Comparison of ENCODE assay signal across 8 mouse cellular contexts in genomic region chr2:26628792-26629437, GRCm38 (mm10). TPM values are rescaled to one million over a fixed set of nuclear protein-coding genes. Genes with fewer than 3 reads are reported as not detected.
DNase-seq lines count a peak whose midpoint lies in the region; ATAC-seq lines count a peak whose summit lies in the region.
"Had no signal": no experiment of that assay in that cellular context is flagged by ENCODE, and none has a peak within 500 bp of the region (broad histone marks: within the 10 kb centered on the region; RNA-seq: fewer than 3 reads in every experiment).

No protein-coding gene starts in this region.

- 0 out of 2 replicates have a peak, but pooled peaks cover 3% of the 10 kb centered on the region for H3K36me3 ChIP-seq in embryonic facial prominence, embryonic 12.5 days
- H3K36me3 ChIP-seq in intestine, embryonic 15.5 days = no peaks in the 10 kb centered on the region

- H3K4me2 ChIP-seq in embryonic facial prominence, embryonic 12.5 days (replicated peaks) = peak overlapping the region; percentile 71
- H3K4me2 ChIP-seq in intestine, embryonic 15.5 days (replicated peaks) = peak overlapping the region; percentile 98

- H3K4me1 ChIP-seq in embryonic facial prominence, embryonic 12.5 days = peaks cover 19% of the 10 kb centered on the region
- peaks cover 30% of the 10 kb centered on the region for H3K4me1 ChIP-seq in intestine, embryonic 15.5 days (replicated peaks)

- H3K27me3 ChIP-seq in embryonic facial prominence, embryonic 12.5 days = no peaks in the 10 kb centered on the region
- H3K27me3 ChIP-seq in intestine, embryonic 15.5 days (replicated peaks) = no peaks in the 10 kb centered on the region

- H3K4me3 ChIP-seq in embryonic facial prominence, embryonic 12.5 days = peak overlapping the region; percentile 80
- H3K4me3 ChIP-seq in intestine, embryonic 15.5 days (replicated peaks) = peak overlapping the region; percentile 72

- H3K27ac ChIP-seq in embryonic facial prominence, embryonic 12.5 days = peak overlapping the region; percentile 58; the same call in 1 of the 2 replicates
- H3K27ac ChIP-seq in intestine, embryonic 15.5 days = peak overlapping the region; percentile 18; the same call in 1 of the 2 replicates

- ATAC-seq in embryonic facial prominence, embryonic 12.5 days (ENCODE audit: insufficient number of reproducible peaks, insufficient read depth, low FRiP score, low TSS enrichment) = no peak
- peak; percentile 34 for ATAC-seq in intestine, embryonic 15.5 days

- WGBS in embryonic facial prominence, embryonic 12.5 days = 20% methylated on average over 5 of the region's 5 CpGs
- WGBS in intestine, embryonic 15.5 days = 25% methylated on average over 5 of the region's 5 CpGs

- H3K9me3 ChIP-seq in embryonic facial prominence, embryonic 12.5 days = no peaks in the 10 kb centered on the region
- H3K9me3 ChIP-seq in intestine, embryonic 15.5 days = no peaks in the 10 kb centered on the region

- peak overlapping the region; percentile 94 for H3K9ac ChIP-seq in embryonic facial prominence, embryonic 12.5 days
- peak overlapping the region; percentile 81 for H3K9ac ChIP-seq in intestine, embryonic 15.5 days

- DNase-seq in right cerebral cortex, postnatal 25 days = peak; percentile 10
- DNase-seq in right cerebral cortex, postnatal 14 days = no peak
- DNase-seq in neural tube, embryonic 10.5 days (ENCODE audit: extremely low spot score, low spot score) = peak; percentile 60
- DNase-seq in thymus, postnatal 25 days = no peak
- no peak for DNase-seq in left cerebral cortex, adult 8-10 months (ENCODE audit: low spot score in 2 of 2)

RNA-seq across cellular contexts. Expression of gene Fam69b, which starts 0.7 kb away (rescaled TPM):
- 66.0 and 75.2 TPM in 2 replicates for polyA plus RNA-seq in embryonic facial prominence, embryonic 12.5 days (2016; fragmentation: Nextera tagmentation; extraction: Ambion mirVana)
- polyA plus RNA-seq in intestine, embryonic 15.5 days (2015; fragmentation: Nextera tagmentation; extraction: Ambion mirVana) = 31.1 and 32.6 TPM in 2 replicates
- total RNA-seq in left cerebral cortex, adult 8-10 months (2022) = 10 to 100 TPM; 69.1 to 74.8 (median 73.2) TPM

RNA-seq across cellular contexts. Expression of gene Agpat2, which starts 24.7 kb away (rescaled TPM):
- 17.0 and 17.8 TPM in 2 replicates for polyA plus RNA-seq in embryonic facial prominence, embryonic 12.5 days (2016; fragmentation: Nextera tagmentation; extraction: Ambion mirVana)
- 79.9 and 90.3 TPM in 2 replicates for polyA plus RNA-seq in intestine, embryonic 15.5 days (2015; fragmentation: Nextera tagmentation; extraction: Ambion mirVana)
- 1 to 10 TPM; 1.5 to 3.9 (median 3.6) TPM for total RNA-seq in left cerebral cortex, adult 8-10 months (2022)

RNA-seq across cellular contexts. Expression of gene Lcn4, which starts 42.2 kb away (rescaled TPM):
- polyA plus RNA-seq in embryonic facial prominence, embryonic 12.5 days (2016; fragmentation: Nextera tagmentation; extraction: Ambion mirVana) = not detected in 2 replicates
- not detected in 2 replicates for polyA plus RNA-seq in intestine, embryonic 15.5 days (2015; fragmentation: Nextera tagmentation; extraction: Ambion mirVana)
- total RNA-seq in left cerebral cortex, adult 8-10 months (2022) = not detected
- total RNA-seq: gastrocnemius, postnatal 4 days had no signal

RNA-seq across cellular contexts. Expression of gene Gm20532, which starts 42.5 kb away (rescaled TPM):
- not detected in 2 replicates for polyA plus RNA-seq in embryonic facial prominence, embryonic 12.5 days (2016; fragmentation: Nextera tagmentation; extraction: Ambion mirVana)
- polyA plus RNA-seq in intestine, embryonic 15.5 days (2015; fragmentation: Nextera tagmentation; extraction: Ambion mirVana) = not detected in 2 replicates
- total RNA-seq in left cerebral cortex, adult 8-10 months (2022) = not detected
- total RNA-seq: gastrocnemius, postnatal 4 days had no signal

RNA-seq across cellular contexts. Expression of gene Egfl7, which starts 49.1 kb away (rescaled TPM):
- 97.3 and 101 TPM in 2 replicates for polyA plus RNA-seq in embryonic facial prominence, embryonic 12.5 days (2016; fragmentation: Nextera tagmentation; extraction: Ambion mirVana)
- polyA plus RNA-seq in intestine, embryonic 15.5 days (2015; fragmentation: Nextera tagmentation; extraction: Ambion mirVana) = 113 and 124 TPM in 2 replicates
- 10 to 100 TPM; 63.8 to 88.2 (median 66.2) TPM for total RNA-seq in left cerebral cortex, adult 8-10 months (2022)

Comparison
In these comparisons a context has a peak if more than half of its experiments do, and no peak if none do; other contexts are left out.
1. DNase-seq: peak in right cerebral cortex, postnatal 25 days (single experiment) and neural tube, embryonic 10.5 days (single experiment); none in right cerebral cortex, postnatal 14 days (single experiment), thymus, postnatal 25 days (single experiment) and left cerebral cortex, adult 8-10 months (0 of 2).